In genomic region chr12:35008340-35009137, GRCm38 (mm10) we compare ENCODE assay signal across 11 mouse cellular contexts. TPM values are rescaled to one million over a fixed set of nuclear protein-coding genes. Genes with fewer than 3 reads are reported as not detected.
A peak's percentile ranks its signal among the peaks of the same experiment; 100 is the strongest.
DNase-seq lines count a peak whose midpoint lies in the region; ATAC-seq lines count a peak whose summit lies in the region.
"Had no signal": no experiment of that assay in that cellular context is flagged by ENCODE, and none has a peak within 500 bp of the region (broad histone marks: within the 10 kb centered on the region; RNA-seq: fewer than 3 reads in every experiment).

No protein-coding gene starts in this region.

- no peak overlapping the region for H3K4me3 ChIP-seq in kidney, embryonic 16.5 days (ENCODE audit: low read length)
- H3K4me3 ChIP-seq in intestine, embryonic 15.5 days (replicated peaks) = no peak overlapping the region

- intact Hi-C loops in left cerebral cortex, postnatal 14 days (cut with DNase I) = no loop called here

- no peaks in the 10 kb centered on the region for H3K36me3 ChIP-seq in kidney, embryonic 16.5 days (ENCODE audit: insufficient read depth, low read length)
- no peaks in the 10 kb centered on the region for H3K36me3 ChIP-seq in intestine, embryonic 15.5 days

- peak; percentile 63; the same call in 1 of the 2 replicates for ATAC-seq in kidney, embryonic 16.5 days (ENCODE audit: low FRiP score, low TSS enrichment)
- ATAC-seq in intestine, embryonic 15.5 days = no peak

- no peak overlapping the region for H3K4me2 ChIP-seq in kidney, embryonic 16.5 days (replicated peaks; ENCODE audit: low read depth, low read length)
- H3K4me2 ChIP-seq in intestine, embryonic 15.5 days (replicated peaks) = no peak overlapping the region

- H3K9me3 ChIP-seq in kidney, embryonic 16.5 days (ENCODE audit: low read length) = no peaks in the 10 kb centered on the region
- no peaks in the 10 kb centered on the region for H3K9me3 ChIP-seq in intestine, embryonic 15.5 days

- 36% methylated on average over 11 of the region's 11 CpGs for WGBS in kidney, embryonic 16.5 days
- WGBS in intestine, embryonic 15.5 days = 70% methylated on average over 11 of the region's 11 CpGs

- no peak overlapping the region for H3K27ac ChIP-seq in kidney, embryonic 16.5 days (ENCODE audit: low read length)
- no peak overlapping the region for H3K27ac ChIP-seq in intestine, embryonic 15.5 days

- H3K9ac ChIP-seq in kidney, embryonic 16.5 days (replicated peaks; ENCODE audit: low read length) = no peak overlapping the region
- no peak overlapping the region for H3K9ac ChIP-seq in intestine, embryonic 15.5 days

- no peaks in the 10 kb centered on the region for H3K27me3 ChIP-seq in kidney, embryonic 16.5 days (ENCODE audit: insufficient read depth, low read length)
- H3K27me3 ChIP-seq in intestine, embryonic 15.5 days (replicated peaks) = no peaks in the 10 kb centered on the region

- no peak for DNase-seq in kidney, postnatal 10 days
- peak; percentile 15 to 45 for DNase-seq in frontal cortex, postnatal 36 days (ENCODE audit: low spot score in 2 of 2)
- peak; percentile 23 to 34 for DNase-seq in left cerebral cortex, postnatal 14 days (ENCODE audit: low spot score in 2 of 2)
- DNase-seq in right cerebral cortex, postnatal 25 days = peak; percentile 10
- no peak for DNase-seq in urinary bladder, postnatal 4 days (ENCODE audit: low spot score in 2 of 2)
- DNase-seq in spleen, adult 12 weeks (ENCODE audit: low spot score) = no peak

- H3K4me1 ChIP-seq in kidney, embryonic 16.5 days (ENCODE audit: insufficient read depth, low read length) = no peaks in the 10 kb centered on the region
- no peaks in the 10 kb centered on the region for H3K4me1 ChIP-seq in intestine, embryonic 15.5 days (replicated peaks)

RNA-seq across cellular contexts. Expression of gene Prps1l1, which starts 24.0 kb away (rescaled TPM):
- polyA plus RNA-seq in kidney, embryonic 16.5 days (2015; fragmentation: Nextera tagmentation; extraction: Ambion mirVana) = not detected in 2 replicates
- not detected for total RNA-seq in left cerebral cortex, postnatal 14 days (2021)
- not detected in 2 replicates for polyA plus RNA-seq in intestine, embryonic 15.5 days (2015; fragmentation: Nextera tagmentation; extraction: Ambion mirVana)
- total RNA-seq: heart, adult 8-10 months; left cerebral cortex, postnatal 36 days had no signal
- polyA plus RNA-seq: stomach, embryonic 16.5 days had no signal

RNA-seq across cellular contexts. Expression of gene Snx13, which starts 38.4 kb away (rescaled TPM):
- 27.0 and 27.5 TPM in 2 replicates for polyA plus RNA-seq in kidney, embryonic 16.5 days (2015; fragmentation: Nextera tagmentation; extraction: Ambion mirVana)
- total RNA-seq in left cerebral cortex, postnatal 14 days (2021) = 10 to 100 TPM; 54.4 to 58.4 TPM
- 26.3 and 29.5 TPM in 2 replicates for polyA plus RNA-seq in intestine, embryonic 15.5 days (2015; fragmentation: Nextera tagmentation; extraction: Ambion mirVana)

Comparison
In these comparisons a context has a peak if more than half of its experiments do, and no peak if none do; other contexts are left out.
1. DNase-seq: peak in frontal cortex, postnatal 36 days (2 of 2), left cerebral cortex, postnatal 14 days (2 of 2) and right cerebral cortex, postnatal 25 days (single experiment); none in kidney, postnatal 10 days (single experiment), urinary bladder, postnatal 4 days (0 of 2) and spleen, adult 12 weeks (single experiment).